Mouse (Mus musculus) urinary bladder, postnatal 14 days (tissue): ENCODE measurements at regions not wholly inside any gene's neighbourhood (a gene's known extent, or its start where the extent isn't known, plus 50 kb on each side); places are given as distances from the start of the nearest gene placed in this dataset.

ENCODE experiments used
- DNase-seq: peaks from one replicate; pipeline ENCODE4 v3.0.0; 2021; ENCODE audit warnings: low spot score

DNA sequence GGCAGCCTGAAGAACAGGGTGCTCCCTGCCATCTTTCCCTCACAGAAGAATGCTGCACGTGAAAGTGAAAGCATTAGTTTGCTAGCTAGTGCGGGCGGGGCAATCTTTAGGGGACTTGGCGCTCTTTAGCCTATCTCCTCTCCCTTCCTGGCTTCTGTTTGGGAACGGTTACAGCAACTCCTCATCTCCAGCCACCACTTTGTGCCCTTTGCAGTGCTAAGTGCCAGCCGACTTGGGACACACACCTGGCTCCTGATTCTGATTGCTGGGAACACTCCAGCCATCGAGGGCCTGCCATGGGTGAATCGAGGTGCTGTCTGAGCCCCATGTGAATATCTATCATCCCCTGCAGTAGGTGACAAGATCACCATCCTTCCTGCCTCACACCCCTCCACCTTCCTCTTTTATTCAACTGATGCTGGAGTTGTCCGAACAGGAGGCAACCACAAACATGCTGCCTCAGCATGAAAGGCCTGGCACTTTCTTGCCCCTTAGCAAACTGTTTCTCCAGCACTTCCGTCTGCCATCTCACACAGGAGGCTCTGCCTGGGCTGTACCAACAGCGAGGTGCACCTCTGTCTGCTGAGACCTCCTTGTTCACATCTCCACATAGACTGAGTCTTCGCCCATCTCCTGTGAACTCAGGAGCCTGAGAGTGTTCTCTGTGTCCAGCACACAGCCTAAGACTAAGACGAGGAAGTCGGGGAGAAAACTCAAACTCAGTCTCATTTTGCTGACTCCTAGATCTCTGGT, 66.2 kb upstream of the Glrp1 start:
- DNase-seq: no peak

DNA sequence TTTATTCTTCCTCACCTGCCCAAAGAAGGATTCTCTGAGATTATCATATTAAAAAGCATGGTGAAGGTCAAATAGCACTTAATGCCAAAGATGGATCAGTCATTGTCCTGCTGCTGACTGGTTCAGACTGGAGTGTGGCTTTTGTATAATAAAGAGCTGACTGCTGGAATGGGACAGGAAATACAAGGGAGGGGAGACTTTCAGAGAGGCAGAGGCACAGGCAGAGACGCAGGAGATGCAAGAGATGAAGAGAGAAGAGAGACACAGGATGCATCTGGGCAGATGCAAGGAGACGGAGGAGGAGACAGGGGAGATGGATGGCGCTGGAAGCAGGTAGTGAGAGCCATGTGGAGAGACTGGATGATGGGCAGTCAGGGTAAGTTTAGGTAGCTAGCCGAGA, 65.4 kb upstream of the Glrp1 start:
- no peak for DNase-seq

DNA sequence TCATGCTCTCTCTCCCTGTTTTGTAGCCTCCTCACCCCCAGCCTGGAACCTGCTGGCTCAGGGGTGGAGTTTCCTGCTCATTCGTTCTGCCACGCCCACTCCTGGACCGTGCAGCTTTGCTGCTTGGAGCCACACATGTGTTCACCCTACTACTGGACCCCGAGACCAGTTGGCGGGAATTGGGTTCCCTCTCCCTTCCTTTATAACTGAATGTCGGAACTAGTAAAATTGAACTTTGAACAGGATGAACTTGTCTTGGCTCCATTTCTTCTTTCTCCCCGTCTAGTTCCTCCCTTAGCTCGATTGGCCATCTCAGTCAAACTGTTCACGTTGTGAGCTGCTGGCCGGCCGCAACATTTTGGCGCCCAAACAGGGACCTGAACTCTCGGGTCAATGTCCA, 62.3 kb upstream of the Glrp1 start:
- DNase-seq: no peak

DNA sequence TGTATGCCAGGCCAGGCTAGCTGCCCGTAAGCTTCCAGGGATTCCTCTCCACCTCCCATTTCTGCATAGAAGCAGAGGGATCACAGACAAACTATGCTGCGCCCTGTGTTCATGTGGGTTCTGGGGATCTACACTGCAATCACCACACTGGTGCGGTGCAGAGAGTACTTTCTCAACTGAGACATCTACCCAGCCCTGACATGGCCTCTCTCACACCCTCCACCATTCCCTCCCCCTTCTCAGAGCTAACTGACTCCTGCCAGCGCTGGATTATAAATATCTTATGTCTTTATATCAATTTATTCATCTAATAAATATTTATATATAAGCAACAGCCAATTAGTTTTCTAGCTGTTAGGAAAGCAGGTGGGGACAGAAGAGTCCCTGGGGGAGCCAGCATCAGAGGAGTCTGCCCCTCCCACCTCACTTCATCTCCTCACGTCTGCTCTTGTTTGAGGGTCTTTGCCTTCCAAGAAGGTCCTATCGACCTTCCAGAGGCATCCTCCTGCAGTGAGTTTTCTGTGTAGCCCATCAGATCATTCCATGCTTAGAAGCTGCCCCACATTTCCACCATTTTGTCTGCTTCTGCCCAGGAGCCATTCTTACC, 58.7 kb upstream of the Glrp1 start:
- DNase-seq: no peak

DNA sequence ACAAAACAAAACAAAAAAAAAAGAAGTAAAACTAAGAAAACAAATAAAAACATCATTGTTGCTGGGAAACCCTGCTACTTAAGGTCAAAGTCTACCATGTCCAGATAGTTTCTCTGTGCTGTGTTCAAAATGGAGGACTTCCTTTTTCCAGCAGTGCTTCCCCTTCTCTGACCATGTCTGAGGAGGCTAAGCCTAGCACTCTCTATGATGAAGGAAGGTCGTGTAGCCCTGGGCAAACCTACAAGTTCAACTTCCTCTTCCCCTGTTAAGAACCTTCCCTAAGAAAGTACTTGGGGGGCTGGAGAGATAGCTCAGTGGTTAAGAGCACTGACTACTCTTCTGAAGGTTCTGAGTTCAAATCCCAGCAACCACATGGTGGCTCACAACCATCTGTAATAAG, 57.3 kb upstream of the Glrp1 start:
- no peak for DNase-seq

DNA sequence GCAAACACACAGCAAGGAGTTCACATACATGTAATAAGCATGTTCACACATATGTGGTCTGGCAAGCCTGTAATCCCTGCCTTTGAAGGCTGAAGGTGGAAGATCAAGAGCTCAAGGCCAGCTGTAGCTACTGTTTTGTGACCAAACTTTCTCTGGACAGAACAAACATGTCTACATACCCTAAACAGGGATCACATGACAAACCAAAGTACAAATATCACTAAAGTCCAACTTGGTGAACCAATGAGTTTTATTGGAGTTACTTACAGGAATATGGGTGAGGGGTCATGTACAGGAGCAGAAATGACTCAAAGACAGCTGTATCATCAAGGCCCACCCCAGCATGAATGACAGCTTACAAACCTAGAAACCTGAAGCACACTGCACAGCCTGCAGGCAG, 56.6 kb upstream of the Glrp1 start:
- DNase-seq: no peak

DNA sequence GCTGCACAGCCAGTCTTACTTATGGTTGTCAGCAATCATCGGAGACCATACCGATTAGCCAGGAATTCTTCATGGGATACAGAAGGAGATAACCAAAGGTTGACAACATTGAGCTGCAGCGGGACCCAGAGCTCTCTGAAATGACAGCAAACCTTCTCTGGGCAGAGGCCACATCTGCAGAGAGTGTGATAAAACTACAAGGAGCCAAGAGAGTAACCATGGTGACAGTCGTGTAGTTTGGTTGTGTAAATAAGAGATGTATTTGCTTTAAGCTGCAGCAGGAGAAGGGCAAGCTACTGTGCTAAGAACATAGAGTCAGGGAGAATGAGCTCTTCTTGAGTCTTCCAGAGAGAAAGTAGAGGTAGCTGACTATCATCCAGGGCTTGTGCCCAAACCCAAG, 55.0 kb upstream of the Glrp1 start:
- no peak for DNase-seq

DNA sequence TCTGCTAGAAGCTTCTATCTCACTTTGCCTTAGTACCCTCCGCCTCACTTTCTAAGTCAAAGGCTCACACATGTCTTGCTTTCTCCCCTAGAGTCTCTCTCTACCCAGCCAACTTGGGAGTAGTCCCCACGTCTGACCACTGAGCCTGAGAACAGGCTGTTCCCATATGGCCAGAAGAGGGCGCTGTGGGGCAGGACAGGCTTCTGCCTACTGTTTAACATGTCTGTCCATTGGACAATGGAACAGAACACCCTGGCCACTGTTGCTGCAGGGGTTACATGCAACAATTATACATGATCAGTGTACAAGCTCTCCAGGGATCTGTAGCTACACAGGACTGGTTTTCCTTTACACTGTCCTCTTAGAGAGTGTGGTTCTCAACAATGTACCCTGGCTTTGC, 52.5 kb upstream of the Glrp1 start:
- peak; percentile 88 for DNase-seq

DNA sequence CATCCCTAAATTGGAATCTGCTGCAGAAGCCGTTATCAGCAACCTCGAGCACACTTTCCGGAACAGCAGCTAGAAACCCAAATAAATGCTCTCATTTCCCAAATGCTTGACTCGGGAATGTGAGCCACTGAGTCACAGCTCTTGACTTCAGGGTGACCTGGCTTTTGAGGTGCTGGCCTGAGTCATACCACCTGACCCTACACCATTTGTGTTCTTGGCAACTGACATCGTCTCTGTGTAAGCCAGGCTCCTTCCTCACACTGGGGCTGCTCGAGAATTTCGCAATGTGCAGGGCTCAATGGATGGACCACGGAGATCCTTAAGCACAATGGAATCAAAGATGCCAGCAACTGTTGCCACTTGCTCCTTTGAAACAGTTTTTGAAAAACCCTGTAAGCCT, 50.9 kb upstream of the Glrp1 start:
- no peak for DNase-seq
